Comparison of ENCODE assay signal across 15 mouse cellular contexts in genomic region chr2:76901476-76902086, GRCm38 (mm10).
"Had no signal": no experiment of that assay in that cellular context is flagged by ENCODE, and none has a peak within 500 bp of the region (broad histone marks: within the 10 kb centered on the region; RNA-seq: fewer than 3 reads in every experiment).

No protein-coding gene starts in this region.

- DNase-seq: kidney, adult 8-10 months; kidney, postnatal 10 days; kidney, postnatal 36 days; layer of hippocampus, postnatal 36 days; liver, postnatal 0 days; lung, embryonic 14.5 days; thymus, adult 18-20 months; thymus, postnatal 36 days had no signal

- H3K27ac ChIP-seq: kidney, embryonic 15.5 days; left cerebral cortex, adult 2 months; liver, embryonic 14.5 days; macrophage; neural tube, embryonic 13.5 days had no signal

- H3K36me3 ChIP-seq: kidney, embryonic 15.5 days; neural tube, embryonic 13.5 days had no signal

- H3K27me3 ChIP-seq: kidney, embryonic 15.5 days; neural tube, embryonic 13.5 days had no signal

- H3K9ac ChIP-seq: kidney, embryonic 15.5 days; liver, embryonic 14.5 days; liver, postnatal 0 days; lung, embryonic 14.5 days; neural tube, embryonic 13.5 days had no signal

- H3K4me2 ChIP-seq: kidney, embryonic 15.5 days; liver, embryonic 11.5 days; lung, embryonic 14.5 days; neural tube, embryonic 13.5 days had no signal

- H3K9me3 ChIP-seq: kidney, embryonic 15.5 days; neural tube, embryonic 13.5 days had no signal

- ATAC-seq: liver, postnatal 0 days; lung, postnatal 0 days had no signal

- H3K4me1 ChIP-seq: kidney, embryonic 15.5 days; neural tube, embryonic 13.5 days had no signal

- H3K4me3 ChIP-seq: kidney, embryonic 15.5 days; left cerebral cortex, adult 2 months; neural tube, embryonic 13.5 days had no signal
